Mouse (Mus musculus) bone marrow macrophage, adult 2 months (primary cell): ENCODE measurements around the gene Kmt2d.

Experiments used
- CTCF ChIP-seq: IDR thresholded peaks from 2 replicates; pipeline ENCODE4 v1.5.1; 2012; ENCODE audit warnings: low read depth, mild to moderate bottlenecking, low read length, moderate library complexity
- POLR2A ChIP-seq: IDR thresholded peaks from 2 replicates; pipeline ENCODE4 v1.6.1; 2012; ENCODE audit warnings: mild to moderate bottlenecking, low read depth, low read length, borderline replicate concordance

- no peak for TF ChIP-seq CTCF
- no peak for TF ChIP-seq POLR2A
Observed at GRCm38 (mm10) chr15:98852733-98853132, 18.3 kb downstream of the Kmt2d start.
